Mouse (Mus musculus) E14TG2a.4 (cell line): Measurements from ENCODE around the gene Ttc39b.

Experiments
- CTCF ChIP-seq: conservative IDR thresholded peaks from 2 replicates; pipeline ENCODE4 v1.5.1; 2014; ENCODE audit warnings: low read length
- NANOG ChIP-seq: IDR thresholded peaks from 2 replicates; pipeline ENCODE4 v1.6.1; 2014; ENCODE audit warnings: borderline replicate concordance, low read length, mixed read lengths
- POU5F1 ChIP-seq: IDR thresholded peaks from 2 replicates; pipeline ENCODE4 v1.6.1; 2014; ENCODE audit warnings: low read length, borderline replicate concordance

DNA sequence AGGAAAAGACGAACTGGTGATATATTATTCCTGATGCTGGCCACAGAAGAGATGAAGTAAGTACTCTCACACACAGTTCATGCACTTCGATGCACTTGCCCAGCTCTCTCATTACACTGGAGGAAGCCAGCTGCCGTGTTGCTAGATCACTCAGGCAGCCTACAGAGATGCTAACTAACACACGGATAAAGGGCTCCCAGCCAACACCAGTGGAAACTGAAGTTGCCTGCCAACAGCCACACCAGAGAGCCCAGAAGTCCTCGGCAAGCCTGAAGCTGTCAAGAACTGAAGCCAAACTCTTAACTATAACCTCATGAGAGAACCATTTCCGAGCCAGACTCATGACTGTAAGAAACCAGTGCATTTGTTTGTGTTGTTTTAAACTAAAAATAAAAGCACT is 26.7 kb upstream of the Ttc39b start:
- no peak for TF ChIP-seq CTCF
- no peak for TF ChIP-seq POU5F1
- no peak for TF ChIP-seq NANOG
